In the genomic region with DNA sequence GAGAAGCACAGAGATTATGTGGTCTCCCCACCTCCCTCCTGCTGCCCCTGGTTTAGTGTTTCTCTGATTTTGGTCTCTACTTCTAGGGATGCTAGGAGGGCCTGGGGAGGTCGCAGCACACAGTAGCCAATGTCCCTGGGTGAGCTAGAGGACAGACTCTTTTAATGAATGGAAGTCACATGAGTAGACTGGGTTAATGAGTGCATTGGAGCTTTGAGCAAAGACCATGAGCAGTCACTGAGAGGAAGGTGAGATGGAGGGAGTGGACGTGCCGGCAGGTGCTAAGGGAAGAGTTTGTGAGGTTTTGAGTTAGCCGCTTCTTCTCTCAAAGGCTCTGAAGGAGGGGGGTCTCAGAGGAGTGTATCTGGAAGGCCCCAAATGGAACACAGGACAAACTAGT, we compare ENCODE assay signal across 9 mouse cellular contexts. TPM values are rescaled to one million over a fixed set of nuclear protein-coding genes. Genes with fewer than 3 reads are reported as not detected.
DNase-seq lines count a peak whose midpoint lies in the region; ATAC-seq lines count a peak whose summit lies in the region.
"Had no signal": no experiment of that assay in that cellular context is flagged by ENCODE, and none has a peak within 500 bp of the region (broad histone marks: within the 10 kb centered on the region; RNA-seq: fewer than 3 reads in every experiment).

No protein-coding gene starts in this region.

- DNase-seq in lung, postnatal 4 days: no peak
- no peak for DNase-seq in hindbrain, embryonic 10.5 days (ENCODE audit: low spot score)
- no peak for DNase-seq in liver, embryonic 13.5 days
- no peak for DNase-seq in layer of hippocampus, adult 9-11 months
- no peak for DNase-seq in left cerebral cortex, postnatal 14 days (ENCODE audit: low spot score in 2 of 2)
- DNase-seq: cerebellum, adult 11-12 months; thymus, postnatal 25 days had no signal

- intact Hi-C loops in left cerebral cortex, postnatal 14 days (cut with DNase I): no loop called here

- H3K27me3 ChIP-seq in lung, embryonic 15.5 days: no peaks in the 10 kb centered on the region
- H3K27me3 ChIP-seq in hindbrain, embryonic 10.5 days (ENCODE audit: insufficient read depth, poor library complexity, severe bottlenecking): no peaks in the 10 kb centered on the region
- H3K27me3 ChIP-seq in liver, embryonic 13.5 days: peaks cover 16% of the 10 kb centered on the region

- H3K36me3 ChIP-seq in lung, embryonic 15.5 days: peaks cover 42% of the 10 kb centered on the region
- H3K36me3 ChIP-seq in hindbrain, embryonic 10.5 days: peaks cover 56% of the 10 kb centered on the region
- H3K36me3 ChIP-seq in liver, embryonic 13.5 days: no peaks in the 10 kb centered on the region

- peaks cover 64% of the 10 kb centered on the region for H3K4me1 ChIP-seq in lung, embryonic 15.5 days
- H3K4me1 ChIP-seq in hindbrain, embryonic 10.5 days (replicated peaks): peaks cover 72% of the 10 kb centered on the region
- peaks cover 81% of the 10 kb centered on the region for H3K4me1 ChIP-seq in liver, embryonic 13.5 days (replicated peaks)

- no peaks in the 10 kb centered on the region for H3K9me3 ChIP-seq in lung, embryonic 15.5 days
- H3K9me3 ChIP-seq in hindbrain, embryonic 10.5 days: no peaks in the 10 kb centered on the region
- no peaks in the 10 kb centered on the region for H3K9me3 ChIP-seq in liver, embryonic 13.5 days (replicated peaks)

- H3K27ac ChIP-seq in lung, embryonic 15.5 days: 0 out of 2 replicates have a peak overlapping the region, but pooled peaks have one; percentile 73
- peak overlapping the region; percentile 100 for H3K27ac ChIP-seq in hindbrain, embryonic 10.5 days
- no peak overlapping the region for H3K27ac ChIP-seq in liver, embryonic 13.5 days

- H3K4me3 ChIP-seq in lung, embryonic 15.5 days: peak overlapping the region; percentile 89
- H3K4me3 ChIP-seq in hindbrain, embryonic 10.5 days: peak overlapping the region; percentile 96
- H3K4me3 ChIP-seq in liver, embryonic 13.5 days (replicated peaks): peak overlapping the region; percentile 61

- 40% methylated on average over 4 of the region's 4 CpGs for WGBS in lung, embryonic 15.5 days
- WGBS in hindbrain, embryonic 10.5 days: 41% methylated on average over 4 of the region's 4 CpGs
- 71% methylated on average over 4 of the region's 4 CpGs for WGBS in liver, embryonic 13.5 days (ENCODE audit: insufficient replicate concordance)

- H3K9ac ChIP-seq in lung, embryonic 15.5 days: peak overlapping the region; percentile 96; the same call in 1 of the 2 replicates
- peak overlapping the region; percentile 68 for H3K9ac ChIP-seq in liver, embryonic 13.5 days

- peak overlapping the region; percentile 87 for H3K4me2 ChIP-seq in lung, embryonic 15.5 days
- peak overlapping the region; percentile 98 for H3K4me2 ChIP-seq in liver, embryonic 13.5 days

- no peak for ATAC-seq in lung, embryonic 15.5 days (ENCODE audit: borderline replicate concordance, extremely low read depth, low FRiP score, low TSS enrichment)
- ATAC-seq in liver, embryonic 13.5 days (ENCODE audit: low read depth): no peak
- ATAC-seq in erythroblast, adult 5-6 weeks (replicated peaks; ENCODE audit: low FRiP score, poor library complexity, severe bottlenecking): no peak

RNA-seq across cellular contexts. Expression of a gene that starts 3.3 kb away (rescaled TPM):
- 15.8 and 16.8 TPM in 2 replicates for polyA plus RNA-seq in lung, embryonic 15.5 days (2015; fragmentation: Nextera tagmentation; extraction: Ambion mirVana)
- 30.7 and 31.0 TPM in 2 replicates for polyA plus RNA-seq in hindbrain, embryonic 10.5 days (2016; fragmentation: Nextera tagmentation; extraction: Ambion mirVana)
- polyA plus RNA-seq in liver, embryonic 13.5 days (2015; fragmentation: Nextera tagmentation; extraction: Ambion mirVana): 1.2 and 1.5 TPM in 2 replicates
- 0.19 and 1.5 TPM in 2 replicates for total RNA-seq in erythroblast, adult 5-6 weeks (2015; ENCODE audit: low replicate concordance)
- 0.34 TPM in 1 of 2 replicates, not detected in the other for total RNA-seq in erythroblast, adult 5-6 weeks (2017; ENCODE audit: low replicate concordance)
- total RNA-seq in left cerebral cortex, postnatal 14 days (2021): 1 to 10 TPM; 3.3 to 4.2 TPM

RNA-seq across cellular contexts. Expression of a gene that starts 12.6 kb away (rescaled TPM):
- 33.1 and 36.4 TPM in 2 replicates for polyA plus RNA-seq in lung, embryonic 15.5 days (2015; fragmentation: Nextera tagmentation; extraction: Ambion mirVana)
- polyA plus RNA-seq in hindbrain, embryonic 10.5 days (2016; fragmentation: Nextera tagmentation; extraction: Ambion mirVana): 2.1 and 2.9 TPM in 2 replicates
- 0.15 TPM in 1 of 2 replicates, not detected in the other for polyA plus RNA-seq in liver, embryonic 13.5 days (2015; fragmentation: Nextera tagmentation; extraction: Ambion mirVana)
- total RNA-seq in erythroblast, adult 5-6 weeks (2015; ENCODE audit: low replicate concordance): not detected in 2 replicates
- not detected in 2 replicates for total RNA-seq in erythroblast, adult 5-6 weeks (2017; ENCODE audit: low replicate concordance)
- not detected for total RNA-seq in left cerebral cortex, postnatal 14 days (2021)

RNA-seq across cellular contexts. Expression of a gene that starts 17.3 kb away (rescaled TPM):
- polyA plus RNA-seq in lung, embryonic 15.5 days (2015; fragmentation: Nextera tagmentation; extraction: Ambion mirVana): 165 and 178 TPM in 2 replicates
- polyA plus RNA-seq in hindbrain, embryonic 10.5 days (2016; fragmentation: Nextera tagmentation; extraction: Ambion mirVana): 173 and 180 TPM in 2 replicates
- 88.4 and 95.9 TPM in 2 replicates for polyA plus RNA-seq in liver, embryonic 13.5 days (2015; fragmentation: Nextera tagmentation; extraction: Ambion mirVana)
- total RNA-seq in erythroblast, adult 5-6 weeks (2015; ENCODE audit: low replicate concordance): 4.2 and 8.6 TPM in 2 replicates
- 14.3 and 15.8 TPM in 2 replicates for total RNA-seq in erythroblast, adult 5-6 weeks (2017; ENCODE audit: low replicate concordance)
- total RNA-seq in left cerebral cortex, postnatal 14 days (2021): 100 to 1,000 TPM; 108 to 109 TPM

RNA-seq across cellular contexts. Expression of a gene that starts 18.0 kb away (rescaled TPM):
- 46.4 and 49.4 TPM in 2 replicates for polyA plus RNA-seq in lung, embryonic 15.5 days (2015; fragmentation: Nextera tagmentation; extraction: Ambion mirVana)
- polyA plus RNA-seq in hindbrain, embryonic 10.5 days (2016; fragmentation: Nextera tagmentation; extraction: Ambion mirVana): 69.0 and 72.5 TPM in 2 replicates
- 20.7 and 22.8 TPM in 2 replicates for polyA plus RNA-seq in liver, embryonic 13.5 days (2015; fragmentation: Nextera tagmentation; extraction: Ambion mirVana)
- 5.4 and 7.9 TPM in 2 replicates for total RNA-seq in erythroblast, adult 5-6 weeks (2015; ENCODE audit: low replicate concordance)
- total RNA-seq in erythroblast, adult 5-6 weeks (2017; ENCODE audit: low replicate concordance): 5.7 and 10.0 TPM in 2 replicates
- total RNA-seq in left cerebral cortex, postnatal 14 days (2021): 10 to 100 TPM; 91.2 to 91.6 TPM

RNA-seq across cellular contexts. Expression of a gene that starts 25.8 kb away (rescaled TPM):
- 111 and 121 TPM in 2 replicates for polyA plus RNA-seq in lung, embryonic 15.5 days (2015; fragmentation: Nextera tagmentation; extraction: Ambion mirVana)
- polyA plus RNA-seq in hindbrain, embryonic 10.5 days (2016; fragmentation: Nextera tagmentation; extraction: Ambion mirVana): 13.4 and 24.0 TPM in 2 replicates
- 165 and 184 TPM in 2 replicates for polyA plus RNA-seq in liver, embryonic 13.5 days (2015; fragmentation: Nextera tagmentation; extraction: Ambion mirVana)
- 6.9 and 9.0 TPM in 2 replicates for total RNA-seq in erythroblast, adult 5-6 weeks (2015; ENCODE audit: low replicate concordance)
- total RNA-seq in erythroblast, adult 5-6 weeks (2017; ENCODE audit: low replicate concordance): 45.6 and 52.7 TPM in 2 replicates
- total RNA-seq in left cerebral cortex, postnatal 14 days (2021): 10 to 100 TPM; 50.0 to 54.2 TPM
